Mouse (Mus musculus): ENCODE measurements at regions not wholly inside any gene's neighbourhood (a gene's known extent, or its start where the extent isn't known, plus 50 kb on each side); places are given as distances from the start of the nearest gene placed in this dataset.
"Not testable (repeated sequence)": the region's sequence is repeated elsewhere in the genome, so short reads cannot be mapped to it uniquely, and the experiment has no call there.

DNA sequence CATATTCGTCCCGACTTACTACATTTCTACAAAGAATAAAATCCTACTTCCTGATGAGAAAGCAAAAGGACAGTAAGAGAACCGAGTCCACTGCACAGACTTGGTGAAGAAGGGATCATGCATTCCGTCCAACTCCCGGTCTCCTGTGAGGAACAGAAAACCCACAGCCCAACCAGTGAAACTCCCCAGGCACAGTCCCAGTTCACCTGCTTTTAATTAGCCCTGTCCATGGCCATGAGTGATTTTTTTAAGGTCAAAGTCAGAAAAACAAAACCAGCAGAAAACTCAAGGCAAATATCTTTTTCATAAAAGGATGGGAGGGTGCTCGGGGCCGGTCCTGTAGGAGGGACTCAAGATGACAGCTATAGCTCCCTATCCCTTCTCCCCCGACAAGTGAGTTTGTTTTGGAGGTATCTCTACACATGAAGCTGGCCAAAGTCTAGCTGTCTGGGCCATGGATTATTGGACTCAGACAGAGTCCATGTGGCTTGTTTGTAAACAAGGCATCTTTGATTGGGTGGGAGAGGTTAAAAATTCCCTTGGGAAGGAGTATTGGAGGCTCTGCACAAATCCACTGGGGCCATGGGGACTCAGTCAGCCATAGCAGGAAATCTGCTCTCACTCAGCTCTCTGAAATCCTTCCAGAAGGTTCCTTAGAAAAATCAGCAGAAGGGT lies 168.8 kb upstream of the Arid1b start:
- DNase-seq: no peak

DNA sequence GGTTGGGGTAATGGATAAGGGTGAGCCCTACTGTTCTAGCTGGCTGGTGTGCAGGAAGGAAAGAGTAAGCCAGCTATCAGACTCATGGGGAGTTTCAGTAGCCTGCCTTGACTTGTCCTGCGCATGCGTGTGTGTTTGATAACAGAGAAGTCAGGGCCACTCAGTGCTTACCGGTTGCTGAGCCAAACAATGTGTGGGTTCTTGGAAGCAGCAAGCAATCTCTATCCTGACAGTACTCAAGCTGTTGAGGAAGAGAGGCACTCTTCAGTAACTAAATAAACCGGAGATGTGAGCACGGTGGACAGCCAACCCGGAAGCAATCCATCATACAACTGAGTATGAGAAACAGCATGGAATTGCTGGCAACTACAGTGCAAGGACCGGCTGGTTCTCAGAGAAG lies 160.1 kb upstream of the Arid1b start:
- no peak for DNase-seq

DNA sequence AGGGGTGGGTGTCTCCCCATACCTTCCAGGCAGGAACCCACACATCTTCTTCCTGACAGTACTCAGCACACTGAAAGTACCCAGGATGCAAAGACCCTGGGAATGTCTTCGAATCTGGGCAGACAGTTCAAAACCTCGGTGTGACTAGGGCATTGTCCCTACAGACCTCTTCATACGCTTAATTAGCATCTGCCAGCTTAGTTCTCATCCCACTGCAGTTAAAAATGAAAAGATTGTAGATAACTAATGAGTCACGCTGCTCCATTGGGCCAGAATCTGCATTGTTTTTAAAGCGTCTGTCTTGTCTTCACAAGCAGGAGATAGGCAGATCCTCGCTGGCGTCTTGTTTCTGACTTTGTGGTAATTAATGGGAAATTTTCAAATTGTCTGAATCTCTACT lies 159.6 kb upstream of the Arid1b start:
- no peak for DNase-seq

DNA sequence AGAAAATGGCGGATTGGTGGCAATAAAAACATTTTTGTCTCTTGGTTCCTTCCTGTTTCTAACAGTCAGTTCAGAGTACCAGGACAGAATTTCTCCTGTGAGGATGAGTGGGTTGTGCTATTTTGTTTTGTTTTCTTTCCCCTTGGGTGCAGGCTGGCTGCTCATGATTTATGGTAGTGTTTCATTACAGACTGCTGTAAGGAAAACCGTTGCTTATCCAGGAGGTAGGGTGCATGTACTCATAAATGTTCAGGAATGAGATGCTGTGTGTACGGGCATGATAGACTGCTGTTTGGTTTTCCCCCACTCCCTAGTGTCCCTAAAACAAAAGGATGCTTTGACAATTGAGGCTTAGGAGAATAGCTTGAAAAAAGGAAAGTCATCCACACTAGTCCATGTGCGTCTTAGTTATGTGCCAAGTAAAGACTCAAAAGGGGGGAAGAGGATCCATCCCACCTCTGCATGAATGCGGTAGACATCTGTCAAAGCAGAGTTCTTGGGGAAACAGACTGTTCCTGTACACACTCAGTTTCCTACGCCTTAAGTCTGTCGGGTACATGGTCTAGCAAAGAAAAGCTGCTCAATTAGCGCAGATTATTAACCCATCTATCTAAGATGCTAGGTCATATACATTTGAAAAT lies 158.9 kb upstream of the Arid1b start:
- no peak for DNase-seq

DNA sequence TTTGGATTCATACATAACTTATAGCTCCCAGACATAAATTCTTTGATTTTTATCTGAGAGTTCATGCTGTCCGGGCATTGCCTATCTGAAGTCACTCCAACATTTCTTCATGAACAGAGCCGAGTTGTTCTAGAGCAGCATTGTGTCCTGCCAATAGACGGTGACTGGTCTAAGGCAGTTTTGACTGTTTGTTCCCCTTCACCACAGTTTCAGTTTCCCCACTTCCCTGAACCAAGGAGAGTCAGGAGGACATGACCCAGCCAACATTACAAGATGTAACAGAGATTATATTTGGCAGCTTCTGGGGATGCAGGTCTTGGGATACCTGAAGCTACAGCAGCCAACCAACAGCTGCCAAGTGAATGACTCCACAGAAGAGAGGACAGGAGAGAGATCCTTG lies 154.0 kb upstream of the Arid1b start:
- no peak for DNase-seq

DNA sequence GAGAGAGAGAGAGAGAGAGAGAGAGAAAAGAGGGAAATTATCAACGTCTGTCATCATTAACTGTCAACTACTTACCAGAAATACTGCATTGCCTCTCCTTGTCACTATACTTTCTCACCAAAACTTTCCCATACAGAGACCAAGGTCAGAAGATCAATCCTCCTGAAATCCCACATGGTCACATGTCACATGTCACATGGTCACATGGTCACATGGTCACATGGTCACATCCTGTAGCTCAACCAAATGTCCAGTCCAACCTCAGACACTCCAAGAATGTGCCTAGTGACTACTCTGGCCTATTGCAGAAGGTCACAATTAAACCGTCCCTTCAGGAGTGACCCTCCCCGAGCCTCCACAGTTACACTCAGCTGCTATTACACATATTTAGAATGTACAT lies 135.8 kb upstream of the Arid1b start:
- DNase-seq: no peak

GRCm38 (mm10) chr17:4864901-4865300 lies 129.2 kb upstream of the Arid1b start:
- no peak for DNase-seq

DNA sequence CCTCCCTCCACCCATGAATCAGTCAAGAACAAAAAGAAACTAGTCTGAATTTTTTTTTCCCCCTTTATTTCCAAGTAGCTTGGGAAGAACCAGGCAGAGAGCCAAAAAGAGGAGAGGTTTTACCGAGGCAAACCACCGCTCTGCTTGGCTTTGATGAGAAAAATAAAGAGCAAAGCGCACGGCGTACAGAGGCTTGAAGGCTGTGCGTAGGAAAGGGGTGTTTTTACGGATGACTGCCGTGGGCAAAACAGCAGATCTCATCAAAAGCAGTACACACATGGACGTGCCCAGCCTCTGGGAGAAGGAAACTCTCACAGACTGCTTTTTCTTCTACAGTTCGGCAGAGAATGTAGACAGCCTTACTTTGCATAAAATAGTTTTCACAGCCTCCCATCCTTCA lies 128.5 kb upstream of the Arid1b start:
- DNase-seq: no peak

DNA sequence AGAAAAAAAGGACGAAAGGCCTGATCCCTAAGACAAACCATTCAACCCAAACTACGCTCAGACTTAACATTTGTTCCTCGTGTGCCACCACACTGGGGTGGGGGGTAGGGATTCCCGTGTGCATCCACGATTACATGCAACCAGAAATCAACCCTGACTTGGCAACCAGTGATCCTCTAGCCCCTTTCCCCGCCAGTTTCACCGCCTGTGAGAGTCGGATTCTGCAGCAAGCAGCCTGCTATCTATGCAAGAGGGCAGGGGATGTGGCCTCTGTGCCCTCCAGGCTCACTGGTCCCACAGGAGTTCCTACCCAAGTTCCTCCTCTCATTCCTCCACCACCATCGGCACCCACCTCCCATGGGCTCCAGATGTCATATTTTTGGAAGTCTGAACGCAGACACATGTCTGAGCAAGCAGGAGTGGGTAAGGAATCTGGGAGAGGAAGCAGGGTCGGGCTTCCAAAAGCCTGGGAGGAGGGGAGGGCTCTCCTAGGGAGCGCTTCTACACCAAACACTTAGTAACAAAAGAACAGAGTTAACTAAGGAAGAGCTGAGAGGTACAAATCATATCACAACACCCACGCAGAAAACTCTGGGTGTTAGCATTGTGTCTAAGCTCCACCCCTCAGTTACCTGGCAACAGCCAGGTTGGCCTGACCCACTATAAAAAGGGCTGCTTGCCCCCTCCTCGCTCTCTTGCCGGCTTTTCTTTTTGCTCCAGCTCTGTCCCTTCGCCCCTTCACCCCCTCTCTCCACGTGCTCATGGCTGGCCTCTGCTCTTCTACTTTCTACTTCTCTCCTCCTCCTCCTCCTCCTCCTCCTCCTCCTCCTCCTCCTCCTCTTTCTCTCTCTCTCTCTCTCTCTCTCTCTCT lies 127.9 kb upstream of the Arid1b start:
- DNase-seq: no peak

DNA sequence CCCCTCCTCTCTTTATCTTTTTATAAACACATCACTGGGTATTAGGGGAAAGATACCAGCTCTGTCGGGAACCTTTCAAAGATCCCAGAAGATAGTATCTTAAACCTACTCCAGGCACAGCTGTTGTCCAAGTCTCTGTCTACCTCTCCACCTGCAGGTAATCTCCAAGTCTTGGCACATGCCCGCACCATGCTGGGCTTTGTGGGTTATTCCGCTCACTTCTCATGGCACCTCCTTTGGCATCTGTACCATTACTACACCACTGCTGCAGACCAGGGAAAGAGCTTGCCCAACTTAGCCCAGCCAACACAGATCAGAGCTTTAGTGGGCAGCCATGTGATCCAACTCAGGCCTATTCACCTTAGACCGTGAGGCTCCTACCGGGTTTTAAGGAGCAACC lies 127.0 kb upstream of the Arid1b start:
- DNase-seq: no peak

GRCm38 (mm10) chr17:4867754-4868445 lies 126.2 kb upstream of the Arid1b start:
- DNase-seq: no peak

- DNase-seq: no peak
Measured at GRCm38 (mm10) chr17:4868446-4868825, 125.7 kb upstream of the Arid1b start.

DNA sequence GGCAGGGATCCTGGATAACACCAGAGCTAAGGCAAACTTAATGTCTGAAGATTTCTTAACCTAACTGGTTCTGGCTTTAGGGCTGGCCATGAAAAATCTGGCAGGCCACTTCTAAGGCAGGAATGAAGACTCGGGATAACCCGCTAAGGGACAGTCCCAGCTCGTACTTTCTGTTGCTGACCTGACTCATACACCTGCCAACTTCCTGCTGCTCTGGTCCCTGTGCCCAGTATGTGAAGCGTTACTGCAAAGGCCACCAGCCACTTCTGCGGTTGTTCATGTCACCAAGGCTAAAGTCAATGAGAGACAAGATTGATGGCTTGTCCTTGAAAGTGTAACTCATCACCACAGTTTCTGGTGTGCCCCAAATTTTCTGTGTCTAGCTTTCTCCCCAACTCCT lies 125.3 kb upstream of the Arid1b start:
- DNase-seq: no peak

DNA sequence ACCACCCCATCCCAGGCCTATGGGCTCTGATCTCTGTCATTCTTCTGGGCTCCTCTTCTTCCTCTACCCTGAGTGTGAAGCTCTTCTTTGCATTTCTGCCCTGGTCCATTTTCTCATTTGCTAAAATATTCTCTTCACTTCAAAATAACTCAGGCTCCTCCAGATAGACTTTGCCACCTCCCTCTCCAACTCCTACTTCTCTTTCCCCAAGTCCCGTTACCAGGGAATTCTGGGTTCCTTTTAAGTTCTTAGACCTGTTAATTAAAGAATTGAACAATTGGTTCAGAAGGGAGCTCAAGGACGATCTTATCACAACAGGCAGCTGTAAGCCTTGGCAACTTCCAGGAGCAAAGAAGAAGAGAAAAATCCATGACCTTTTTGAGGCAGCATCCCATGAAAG lies 122.9 kb upstream of the Arid1b start:
- DNase-seq: no peak

- no peak for DNase-seq
Measured at GRCm38 (mm10) chr17:4874459-4874858, 119.7 kb upstream of the Arid1b start.

- DNase-seq: no peak
Measured at GRCm38 (mm10) chr17:4875086-4876046, 118.8 kb upstream of the Arid1b start.

DNA sequence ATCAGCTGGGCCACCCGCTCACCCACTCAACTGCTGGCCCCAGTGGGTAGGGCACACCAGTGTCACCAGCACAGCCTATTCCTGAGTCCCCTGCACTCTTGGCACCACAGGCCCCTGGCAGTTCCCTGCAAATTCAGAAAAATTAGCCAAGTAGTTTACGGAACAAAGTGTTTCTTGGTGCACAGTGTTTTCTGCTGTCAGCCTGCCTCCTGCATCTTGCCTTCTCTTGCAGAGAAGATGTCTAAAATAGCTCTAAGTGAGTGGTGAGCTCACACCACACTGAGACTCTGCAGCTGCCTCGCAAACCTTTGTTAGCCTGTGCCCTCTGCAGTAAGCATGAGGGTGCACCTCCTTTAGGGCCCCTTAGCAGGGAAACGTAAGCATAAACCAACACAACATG lies 117.7 kb upstream of the Arid1b start:
- no peak for DNase-seq

GRCm38 (mm10) chr17:4881473-4881872 lies 112.7 kb upstream of the Arid1b start:
- no peak for DNase-seq

DNA sequence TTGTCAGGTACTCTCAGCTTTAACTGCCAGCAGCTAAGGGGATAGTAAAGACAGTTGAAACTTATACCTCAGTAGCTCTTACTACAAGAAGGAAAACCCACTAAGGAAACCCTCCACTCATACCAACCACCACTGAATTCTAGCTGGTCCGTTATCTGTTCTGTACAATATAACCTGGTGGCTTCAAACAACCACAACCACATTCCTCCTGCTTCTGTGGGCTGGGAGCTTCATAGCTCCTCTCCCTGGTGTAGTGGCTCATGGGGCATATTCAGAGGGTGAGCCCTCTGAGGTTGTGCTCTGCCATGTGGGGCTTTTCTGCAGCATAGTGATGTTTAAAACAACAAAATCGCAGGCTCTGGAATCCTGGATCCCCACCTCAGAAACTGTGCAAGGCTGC lies 110.0 kb upstream of the Arid1b start:
- DNase-seq: no peak

DNA sequence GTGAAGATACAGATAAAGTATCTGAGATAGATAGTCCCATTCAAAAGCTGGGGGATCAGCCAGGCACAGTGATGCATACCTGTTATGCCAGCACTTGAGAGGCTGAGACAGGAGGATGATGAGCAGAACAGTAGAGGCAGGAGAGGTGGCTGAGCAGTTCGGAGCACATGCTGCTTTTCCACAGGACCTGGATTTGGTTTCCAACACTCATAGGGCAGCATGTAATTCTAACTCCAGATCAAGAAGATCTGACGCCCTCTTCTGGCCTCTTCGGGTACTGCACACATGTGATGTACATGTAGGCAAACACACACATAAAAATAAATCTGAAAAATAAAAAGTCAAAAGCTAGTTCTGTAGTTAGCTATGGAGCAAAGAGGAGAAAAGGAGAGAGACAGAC lies 109.4 kb upstream of the Arid1b start:
- no peak for DNase-seq

- DNase-seq: not testable (repeated sequence)
Measured at GRCm38 (mm10) chr17:4887331-4887730, 106.8 kb upstream of the Arid1b start.

- no peak for DNase-seq
Measured at GRCm38 (mm10) chr17:4889577-4889976, 104.6 kb upstream of the Arid1b start.
